Mouse (Mus musculus) v-Abl transformed pro-B cells (cell line): Measurements from ENCODE around the gene Scrn2.

ENCODE experiments used
- in situ Hi-C, 2 experiments: fragments of 400-800 bp; cut with MboI; formaldehyde crosslinking; loops; one replicate each; pipeline ENCODE4 v1.15.1; 2025; ENCODE audit not compliant: unreplicated experiment in 2 of 2

Scrn2 gene

DNA sequence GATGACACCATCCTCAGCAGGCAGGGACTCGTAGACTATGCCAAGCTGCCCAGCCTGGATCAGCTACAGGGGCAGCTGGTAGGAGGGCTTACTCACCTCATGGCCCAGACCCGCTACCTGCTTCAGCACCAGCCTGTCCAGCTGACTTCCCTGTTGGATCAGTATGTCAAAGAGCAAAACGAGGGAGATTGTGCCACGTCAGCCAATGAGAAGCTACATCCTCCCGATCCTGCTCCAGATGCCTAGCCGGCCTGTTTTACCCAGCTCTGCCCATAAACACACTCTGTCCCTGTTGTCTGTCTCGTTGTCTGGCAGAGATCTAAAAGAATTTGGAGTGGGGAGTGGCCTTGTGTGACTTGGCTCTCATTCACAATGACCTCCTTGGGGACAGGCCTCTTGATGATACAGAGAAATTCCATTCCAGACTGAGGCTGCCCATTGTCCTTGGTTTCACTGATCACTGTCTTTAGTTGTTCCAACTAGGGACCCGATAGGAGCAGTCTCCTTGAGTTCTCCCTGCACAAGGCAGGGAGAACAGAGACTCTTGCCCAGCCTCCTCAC lies 18.4 kb downstream of the Scrn2 start:
- in situ Hi-C loops = loop anchor here in 1 of 2 experiments (10.0 kb wide), 1 partner anchor 273 kb away; the partner anchor contains the start of gene Snx11

GRCm38 (mm10) chr11:97049492-97050085 lies 19.9 kb downstream of the Scrn2 start:
- in situ Hi-C loops = loop anchor here in 1 of 2 experiments (10.0 to 25.0 kb wide), 2 partner anchors 275 to 762 kb away; partner anchors contain the start of genes Hoxb6, Hoxb7, Hoxb8 and Snx11

GRCm38 (mm10) chr11:97050216-97050943 lies 20.6 kb downstream of the Scrn2 start, which contains the start of gene Osbpl7:
Gene Osbpl7 (plus strand): TSS chr11:97050628.
- in situ Hi-C loops = loop anchor here in 1 of 2 experiments (25.0 kb wide), 1 partner anchor 763 kb away; the partner anchor contains the start of genes Hoxb6, Hoxb7 and Hoxb8

DNA sequence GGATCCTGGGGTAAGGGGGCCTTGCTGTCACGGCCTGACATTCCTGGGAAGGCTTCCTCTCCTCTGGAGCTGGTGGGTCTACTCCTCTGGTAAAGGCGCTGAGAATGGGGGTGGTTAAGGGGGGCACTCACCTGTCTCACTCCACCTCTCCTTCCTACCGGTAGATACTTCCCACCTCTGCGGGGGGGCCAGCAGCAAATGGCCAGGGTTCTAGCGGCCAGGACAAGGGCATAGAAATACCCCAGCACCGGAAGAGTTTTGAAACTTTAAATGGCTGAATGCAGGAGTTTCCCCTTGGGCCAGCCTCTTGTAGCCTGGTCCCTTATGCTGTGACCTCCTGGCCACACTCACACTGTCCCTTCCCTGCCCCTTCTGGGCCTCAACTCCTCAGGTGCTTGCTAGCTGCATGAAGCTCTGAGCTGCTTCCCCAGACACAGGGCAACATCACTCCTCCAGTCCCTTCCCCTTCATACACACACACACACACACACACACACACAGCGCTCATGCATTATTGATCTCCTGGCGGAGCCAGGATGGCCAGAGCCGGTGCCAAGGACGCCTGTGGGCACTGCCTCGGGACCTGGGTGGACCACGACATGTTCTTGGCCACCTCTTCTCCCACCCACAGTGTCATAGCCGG lies 21.3 kb downstream of the Scrn2 start:
- in situ Hi-C loops = loop anchor here in 1 of 2 experiments (25.0 kb wide), 1 partner anchor 764 kb away; the partner anchor contains the start of genes Hoxb6, Hoxb7 and Hoxb8

DNA sequence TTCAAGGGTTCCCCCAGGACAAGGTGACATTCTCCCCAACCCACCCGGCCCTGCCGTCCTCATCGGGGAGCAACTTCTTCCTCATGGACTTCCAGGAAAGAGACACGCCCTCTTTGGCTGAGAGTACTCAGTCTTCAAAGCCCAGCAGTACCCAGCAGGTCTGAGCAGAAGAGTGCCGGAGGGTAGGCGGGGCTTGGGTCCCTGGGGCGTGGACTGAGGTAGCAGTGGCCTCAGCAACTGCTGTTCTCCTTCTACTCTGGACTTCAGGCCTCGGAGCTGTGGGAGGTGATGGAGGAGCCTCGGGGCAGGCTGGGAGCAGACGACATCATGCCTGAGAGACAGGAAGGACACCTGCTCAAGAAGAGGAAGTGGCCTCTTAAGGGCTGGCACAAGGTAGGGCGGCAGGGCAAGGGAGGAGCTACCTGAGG lies 22.5 kb downstream of the Scrn2 start:
- in situ Hi-C loops = loop anchor here in 1 of 2 experiments (25.0 kb wide), 1 partner anchor 765 kb away; the partner anchor contains the start of genes Hoxb6, Hoxb7 and Hoxb8

DNA sequence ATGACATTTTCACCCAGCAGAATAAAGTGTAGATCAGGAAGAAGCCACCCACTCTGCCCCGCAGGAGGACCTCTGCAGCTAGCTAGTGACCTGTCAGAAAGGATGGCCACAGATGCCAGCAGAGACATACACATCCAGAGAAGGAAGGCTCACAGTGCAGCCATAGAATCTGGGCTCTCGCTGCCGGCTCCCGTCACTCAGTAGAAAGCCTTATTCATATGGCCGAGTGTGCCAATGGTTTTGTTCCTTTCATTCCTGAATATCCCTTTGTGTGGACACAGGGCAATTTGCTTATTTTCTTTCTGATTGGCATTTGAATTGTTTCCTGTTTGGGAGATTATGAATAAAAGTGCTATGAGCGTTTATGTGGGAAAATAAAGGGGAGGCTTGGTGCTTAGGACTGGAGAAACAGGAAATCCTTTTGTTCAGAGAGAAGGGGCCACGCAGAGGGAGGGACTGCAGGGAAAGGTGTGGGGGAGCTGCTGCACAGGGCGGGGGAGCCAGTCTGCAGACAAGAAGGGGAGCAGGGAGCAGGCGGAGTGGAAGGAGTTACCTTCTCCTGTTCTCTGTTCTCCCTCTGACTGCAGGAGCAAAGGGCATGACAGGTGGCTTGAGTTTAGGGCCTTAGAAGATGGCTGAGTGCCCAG lies 33.7 kb downstream of the Scrn2 start:
- in situ Hi-C loops = loop anchor here in 1 of 2 experiments (25.0 kb wide), 1 partner anchor 776 kb away; the partner anchor contains the start of genes Hoxb6, Hoxb7 and Hoxb8

GRCm38 (mm10) chr11:97063921-97064295 lies 34.2 kb downstream of the Scrn2 start:
- in situ Hi-C loops = loop anchor here in 1 of 2 experiments (25.0 kb wide), 1 partner anchor 777 kb away; the partner anchor contains the start of genes Hoxb6, Hoxb7 and Hoxb8

- in situ Hi-C loops = loop anchor here in 1 of 2 experiments (25.0 kb wide), 1 partner anchor 778 kb away; the partner anchor contains the start of genes Hoxb6, Hoxb7 and Hoxb8
Observed at GRCm38 (mm10) chr11:97065538-97066295, 36.0 kb downstream of the Scrn2 start.

DNA sequence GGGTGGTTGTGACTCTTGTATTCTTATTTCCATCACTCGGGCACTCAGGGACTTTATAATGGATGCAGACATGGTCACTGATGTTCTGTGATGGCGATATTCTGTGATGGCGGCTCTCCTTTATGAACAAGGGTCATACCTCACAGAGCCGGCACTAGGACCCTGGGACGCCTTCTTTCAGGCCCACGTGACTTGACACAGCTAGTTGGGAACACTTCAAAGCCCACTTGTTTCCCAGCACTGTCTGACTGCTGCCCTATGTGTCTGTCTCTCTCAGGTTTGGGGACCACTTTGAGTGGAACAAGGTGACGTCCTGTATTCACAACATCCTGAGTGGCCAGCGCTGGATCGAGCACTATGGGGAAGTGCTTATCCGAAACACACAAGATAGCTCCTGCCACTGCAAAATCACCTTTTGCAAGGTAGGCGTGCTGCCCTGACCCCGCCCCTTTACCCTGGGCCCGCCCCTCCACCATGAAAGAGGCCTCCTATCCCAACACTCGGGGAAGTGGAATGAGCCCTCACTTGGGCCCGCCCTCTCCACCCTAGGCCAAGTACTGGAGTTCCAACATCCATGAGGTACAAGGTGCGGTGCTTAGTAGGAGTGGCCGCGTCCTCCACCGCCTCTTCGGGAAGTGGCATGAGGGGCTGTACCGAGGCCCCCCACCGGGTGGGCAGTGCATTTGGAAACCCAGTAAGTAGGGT lies 37.1 kb downstream of the Scrn2 start:
- in situ Hi-C loops = loop anchor here in 1 of 2 experiments (25.0 kb wide), 1 partner anchor 780 kb away; the partner anchor contains the start of genes Hoxb6, Hoxb7 and Hoxb8

- in situ Hi-C loops = loop anchor here in 1 of 2 experiments (25.0 kb wide), 1 partner anchor 782 kb away; the partner anchor contains the start of genes Hoxb6, Hoxb7 and Hoxb8
Observed at GRCm38 (mm10) chr11:97069333-97069732, 39.6 kb downstream of the Scrn2 start.

GRCm38 (mm10) chr11:97069770-97070169 lies 40.0 kb downstream of the Scrn2 start:
- in situ Hi-C loops = loop anchor here in 1 of 2 experiments (25.0 kb wide), 1 partner anchor 782 kb away; the partner anchor contains the start of genes Hoxb6, Hoxb7 and Hoxb8

DNA sequence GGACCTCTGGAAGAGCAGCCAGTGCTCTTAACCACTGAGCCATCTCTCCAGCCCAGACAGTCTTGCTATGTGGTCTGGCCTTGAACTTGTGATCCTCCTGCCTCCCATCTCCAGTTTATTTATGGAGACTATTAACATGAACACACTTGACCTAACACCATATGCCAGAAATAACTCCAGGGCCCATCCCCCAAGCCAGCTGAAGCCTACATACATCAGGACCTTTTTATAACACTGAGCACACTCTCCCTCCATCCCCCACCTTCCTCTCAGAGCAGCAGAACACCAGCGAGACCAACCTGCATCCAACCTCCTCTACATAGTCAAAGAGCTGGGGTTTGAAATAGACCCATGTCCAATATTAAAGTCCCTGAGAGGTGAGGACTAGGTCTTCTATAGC lies 41.4 kb downstream of the Scrn2 start:
- in situ Hi-C loops = loop anchor here in 1 of 2 experiments (25.0 kb wide), 1 partner anchor 784 kb away; the partner anchor contains the start of genes Hoxb6, Hoxb7 and Hoxb8

- in situ Hi-C loops = loop anchor here in 1 of 2 experiments (25.0 kb wide), 1 partner anchor 785 kb away; the partner anchor contains the start of genes Hoxb6, Hoxb7 and Hoxb8
Observed at GRCm38 (mm10) chr11:97072533-97072932, 42.8 kb downstream of the Scrn2 start.

DNA sequence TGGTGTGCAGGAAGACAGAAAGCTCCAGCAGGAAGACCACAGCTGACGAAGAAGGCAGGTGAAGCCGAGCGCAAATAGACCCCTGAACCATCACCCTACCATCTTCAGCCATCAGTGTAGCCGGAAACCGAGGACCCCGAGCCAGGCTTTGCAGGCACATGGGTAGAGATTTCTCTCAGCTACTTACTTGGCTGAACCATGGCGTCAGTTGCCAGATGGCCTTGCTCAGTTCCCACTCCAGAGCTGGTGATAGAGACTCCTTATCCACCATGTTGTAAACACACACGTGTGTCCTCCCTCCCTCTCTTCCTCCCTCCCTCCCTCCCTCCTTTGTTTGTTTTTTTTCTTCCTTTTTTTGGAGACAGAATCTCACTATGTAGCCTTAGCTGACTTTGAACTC lies 44.5 kb downstream of the Scrn2 start:
- in situ Hi-C loops = loop anchor here in 1 of 2 experiments (25.0 kb wide), 1 partner anchor 787 kb away; the partner anchor contains the start of genes Hoxb6, Hoxb7 and Hoxb8

DNA sequence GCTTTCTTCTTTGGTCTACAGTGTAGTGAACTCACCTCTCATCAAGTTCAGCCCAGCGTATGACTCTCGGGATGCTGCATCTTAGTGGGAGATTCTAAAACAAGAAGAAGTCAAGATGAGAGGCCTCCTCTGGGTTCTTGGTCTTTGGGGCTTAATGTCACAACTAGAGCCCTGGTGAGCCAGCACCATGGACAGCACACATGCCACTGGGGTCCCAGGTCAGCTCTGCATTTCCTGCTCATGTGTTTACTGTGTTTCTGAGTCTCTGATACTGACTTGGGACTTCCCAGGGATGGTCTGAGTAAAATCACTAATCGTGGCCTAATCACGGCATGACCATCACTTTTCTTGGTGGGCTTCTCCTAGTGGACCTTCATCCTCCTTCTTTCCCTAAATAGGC lies 49.0 kb downstream of the Scrn2 start:
- in situ Hi-C loops = no loop called here

DNA sequence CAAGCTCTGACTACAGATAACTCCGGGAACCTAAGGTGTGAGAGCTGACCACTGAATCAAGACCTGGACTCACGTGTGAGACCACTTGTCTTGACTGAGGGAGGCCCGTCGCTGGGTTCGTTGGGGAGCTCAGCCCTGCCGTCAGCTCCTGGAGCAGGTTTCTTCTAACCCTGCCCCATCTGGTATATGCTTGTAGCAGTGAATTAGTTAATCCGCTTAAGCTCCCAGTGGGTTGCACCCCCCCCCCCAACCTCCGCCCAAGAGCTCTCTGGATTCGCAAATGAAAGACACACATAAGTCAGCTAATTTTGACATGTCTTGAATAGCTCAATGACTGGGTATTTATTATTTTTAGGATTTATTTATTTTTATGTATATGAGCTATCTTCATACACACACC lies 50.6 kb downstream of the Scrn2 start:
- in situ Hi-C loops = no loop called here

DNA sequence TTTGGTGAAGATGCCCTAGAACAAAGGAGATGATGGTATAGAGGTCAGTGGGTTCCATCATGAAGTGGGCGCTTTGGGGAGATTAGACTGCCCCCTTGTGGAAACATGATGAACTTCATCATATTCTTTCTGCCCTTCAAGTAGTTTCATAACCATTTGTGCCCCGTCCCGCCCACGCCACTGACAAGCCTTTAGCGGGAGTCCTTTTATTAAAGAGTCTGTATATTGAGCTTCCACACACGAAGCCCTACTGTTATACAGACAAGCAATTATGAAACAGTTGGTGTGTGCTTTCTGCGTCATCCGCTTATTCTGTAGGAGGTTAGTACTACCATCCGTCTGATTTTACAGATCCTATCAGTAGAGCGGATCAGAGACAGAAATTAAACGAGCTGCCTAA lies 53.2 kb downstream of the Scrn2 start:
- in situ Hi-C loops = no loop called here
